7 mouse cellular contexts compared by ENCODE assay signal in genomic region chr13:30749021-30749556, GRCm38 (mm10). TPM values are rescaled to one million over a fixed set of nuclear protein-coding genes. Genes with fewer than 3 reads are reported as not detected.
A peak's percentile ranks its signal among the peaks of the same experiment; 100 is the strongest.
DNase-seq lines count a peak whose midpoint lies in the region; ATAC-seq lines count a peak whose summit lies in the region.

Gene Irf4 (plus strand): TSS chr13:30749226.

- H3K36me3 ChIP-seq in lung, embryonic 15.5 days: no peaks in the 10 kb centered on the region
- no peaks in the 10 kb centered on the region for H3K36me3 ChIP-seq in neural tube, embryonic 14.5 days (ENCODE audit: control insufficient read depth, insufficient read depth, low read length)

- peak within 1 kb of the TSS; percentile 74 for H3K4me2 ChIP-seq in lung, embryonic 15.5 days
- peak within 1 kb of the TSS; percentile 70 for H3K4me2 ChIP-seq in neural tube, embryonic 14.5 days (ENCODE audit: low read depth, low read length)

- WGBS in lung, embryonic 15.5 days: 3% methylated on average over 21 of the region's 21 CpGs
- WGBS in neural tube, embryonic 14.5 days: 0% methylated on average over 21 of the region's 21 CpGs

- peak; percentile 83 for ATAC-seq in lung, embryonic 15.5 days (ENCODE audit: borderline replicate concordance, extremely low read depth, low FRiP score, low TSS enrichment)
- peak; percentile 79 for ATAC-seq in neural tube, embryonic 14.5 days (ENCODE audit: low read depth)

- H3K9me3 ChIP-seq in lung, embryonic 15.5 days: no peaks in the 10 kb centered on the region
- H3K9me3 ChIP-seq in neural tube, embryonic 14.5 days (ENCODE audit: control insufficient read depth, low read length): no peaks in the 10 kb centered on the region

- H3K27me3 ChIP-seq in lung, embryonic 15.5 days: peaks cover 67% of the 10 kb centered on the region
- peaks cover 44% of the 10 kb centered on the region for H3K27me3 ChIP-seq in neural tube, embryonic 14.5 days (ENCODE audit: control insufficient read depth, insufficient read depth, low read length)

- peak within 1 kb of the TSS; percentile 41 for H3K4me3 ChIP-seq in lung, embryonic 15.5 days
- H3K4me3 ChIP-seq in neural tube, embryonic 14.5 days (ENCODE audit: low read depth, low read length): peak within 1 kb of the TSS; percentile 22

- H3K27ac ChIP-seq in lung, embryonic 15.5 days: no peak within 1 kb of the TSS
- H3K27ac ChIP-seq in neural tube, embryonic 14.5 days (ENCODE audit: low read depth, low read length): no peak within 1 kb of the TSS

- peaks cover 16% of the 10 kb centered on the region for H3K4me1 ChIP-seq in lung, embryonic 15.5 days
- peaks cover 13% of the 10 kb centered on the region; the same call in 1 of the 2 replicates for H3K4me1 ChIP-seq in neural tube, embryonic 14.5 days (ENCODE audit: control insufficient read depth, insufficient read depth, low read length)

- peak; percentile 56 for DNase-seq in T-cell, adult 2 months (ENCODE audit: low spot score)
- DNase-seq in embryo, embryonic 10 days (ENCODE audit: low spot score): peak; percentile 44
- peak; percentile 58 for DNase-seq in heart, adult 8-10 months (ENCODE audit: low spot score)
- peak; percentile 57 for DNase-seq in kidney, adult 18-20 months
- DNase-seq in thymus, postnatal 36 days: peak; percentile 80 to 83

- H3K9ac ChIP-seq in lung, embryonic 15.5 days: no peak within 1 kb of the TSS
- H3K9ac ChIP-seq in neural tube, embryonic 14.5 days (replicated peaks; ENCODE audit: low read depth, low read length): no peak within 1 kb of the TSS

RNA-seq across cellular contexts. Expression of gene Irf4, which starts in this region (rescaled TPM):
- 1 to 10 TPM in 3 of 4 experiments, under 1 TPM in 1; 0.88 to 1.9 (median 1.3) TPM for total RNA-seq in heart, adult 8-10 months (2022)
- 0.15 and 0.17 TPM in 2 replicates for polyA plus RNA-seq in lung, embryonic 15.5 days (2015; fragmentation: Nextera tagmentation; extraction: Ambion mirVana)
- polyA plus RNA-seq in neural tube, embryonic 14.5 days (2014; fragmentation: Nextera tagmentation; extraction: Ambion mirVana): 0.09 TPM in 1 of 2 replicates, not detected in the other

Comparison
In these comparisons a context has a peak if more than half of its experiments do, and no peak if none do; other contexts are left out.
1. Peak in ATAC-seq, H3K4me3 ChIP-seq and H3K4me2 ChIP-seq in lung, embryonic 15.5 days; RNA of the gene not detected or under 1 TPM.
2. Peak in ATAC-seq, H3K4me3 ChIP-seq and H3K4me2 ChIP-seq in neural tube, embryonic 14.5 days; RNA of the gene not detected or under 1 TPM.